Mouse (Mus musculus): Measurements from ENCODE around the gene Atp10a. TPM values are rescaled to one million over a fixed set of nuclear protein-coding genes. Genes with fewer than 3 reads are reported as not detected.
A peak's percentile ranks its signal among the peaks of the same experiment; 100 is the strongest.

The Atp10a gene
- polyA plus RNA-seq, 1 experiment from 2014 or later, result 0.20 TPM

- Histone ChIP-seq H3K36me3 (replicated peaks; ENCODE audit: insufficient read depth, low read length) (no peaks in the 10 kb centered on the region), H3K4me3 (ENCODE audit: low read depth, low read length) (no peak overlapping the region), H3K27me3 (ENCODE audit: insufficient read depth, low read length) (no peaks in the 10 kb centered on the region), H3K9ac (replicated peaks) (no peak overlapping the region), H3K4me2 (ENCODE audit: low read depth, low read length) (no peak overlapping the region), H3K4me1 (ENCODE audit: insufficient read depth) (peaks cover 9% of the 10 kb centered on the region), H3K27ac (ENCODE audit: low read depth) (peak overlapping the region; percentile 44; the same call in 1 of the 2 replicates), H3K9me3 (ENCODE audit: low read length) (no peaks in the 10 kb centered on the region)
- ATAC-seq (peak; percentile 58), DNase-seq (no peak)
- WGBS (ENCODE audit: insufficient replicate concordance), result 65% methylated on average over 2 of the region's 2 CpGs
- no peak for TF ChIP-seq CTCF (IDR thresholded peaks at IDR 0.05; ENCODE audit: low read depth)
- TF ChIP-seq EP300 (IDR thresholded peaks at IDR 0.05; ENCODE audit: low read depth), result no peak
Observed at GRCm38 (mm10) chr7:58840367-58840766, 184.4 kb downstream of the Atp10a start.

- TF ChIP-seq CTCF (IDR thresholded peaks at IDR 0.05; ENCODE audit: low read depth) (no peak), EP300 (IDR thresholded peaks at IDR 0.05; ENCODE audit: low read depth) (no peak)
- no peaks in the 10 kb centered on the region for H3K36me3 ChIP-seq (replicated peaks; ENCODE audit: insufficient read depth, low read length)
- H3K27ac ChIP-seq (ENCODE audit: low read depth), result peak overlapping the region; percentile 44; the same call in 1 of the 2 replicates
- peak; percentile 72 for ATAC-seq
- no peak for DNase-seq
- peaks cover 9% of the 10 kb centered on the region for H3K4me1 ChIP-seq (ENCODE audit: insufficient read depth)
- H3K9me3 ChIP-seq (ENCODE audit: low read length), result no peaks in the 10 kb centered on the region
- WGBS (ENCODE audit: insufficient replicate concordance), result 79% methylated on average over 1 of the region's 1 CpGs
- no peak overlapping the region for H3K9ac ChIP-seq (replicated peaks)
- H3K4me2 ChIP-seq (ENCODE audit: low read depth, low read length), result no peak overlapping the region
- H3K27me3 ChIP-seq (ENCODE audit: insufficient read depth, low read length), result no peaks in the 10 kb centered on the region
- no peak overlapping the region for H3K4me3 ChIP-seq (ENCODE audit: low read depth, low read length)
Observed at GRCm38 (mm10) chr7:58841066-58841465, 185.1 kb downstream of the Atp10a start.

- Histone ChIP-seq H3K4me3 (ENCODE audit: low read depth, low read length) (no peak overlapping the region), H3K9ac (replicated peaks) (no peak overlapping the region), H3K4me1 (ENCODE audit: insufficient read depth) (peaks cover 9% of the 10 kb centered on the region), H3K27ac (ENCODE audit: low read depth) (no peak overlapping the region), H3K36me3 (replicated peaks; ENCODE audit: insufficient read depth, low read length) (no peaks in the 10 kb centered on the region), H3K4me2 (ENCODE audit: low read depth, low read length) (no peak overlapping the region), H3K9me3 (ENCODE audit: low read length) (no peaks in the 10 kb centered on the region), H3K27me3 (ENCODE audit: insufficient read depth, low read length) (no peaks in the 10 kb centered on the region)
- no peak for ATAC-seq
- no peak for DNase-seq
- 49% methylated on average over 3 of the region's 3 CpGs for WGBS (ENCODE audit: insufficient replicate concordance)
- no peak for TF ChIP-seq CTCF (IDR thresholded peaks at IDR 0.05; ENCODE audit: low read depth)
- no peak for TF ChIP-seq EP300 (IDR thresholded peaks at IDR 0.05; ENCODE audit: low read depth)
Observed at GRCm38 (mm10) chr7:58842818-58843217, 186.9 kb downstream of the Atp10a start.

GRCm38 (mm10) chr7:58843767-58844445 is 187.9 kb downstream of the Atp10a start:
- H3K9ac ChIP-seq (replicated peaks), result no peak overlapping the region
- H3K4me3 ChIP-seq (ENCODE audit: low read depth, low read length), result no peak overlapping the region
- peak; percentile 58 for DNase-seq
- H3K9me3 ChIP-seq (ENCODE audit: low read length), result no peaks in the 10 kb centered on the region
- 3% methylated on average over 9 of the region's 9 CpGs for WGBS (ENCODE audit: insufficient replicate concordance)
- H3K4me1 ChIP-seq (ENCODE audit: insufficient read depth), result peaks cover 9% of the 10 kb centered on the region
- peak; percentile 74 for ATAC-seq
- no peaks in the 10 kb centered on the region for H3K27me3 ChIP-seq (ENCODE audit: insufficient read depth, low read length)
- no peaks in the 10 kb centered on the region for H3K36me3 ChIP-seq (replicated peaks; ENCODE audit: insufficient read depth, low read length)
- H3K27ac ChIP-seq (ENCODE audit: low read depth), result no peak overlapping the region
- TF ChIP-seq EP300 (IDR thresholded peaks at IDR 0.05; ENCODE audit: low read depth), result no peak
- TF ChIP-seq CTCF (IDR thresholded peaks at IDR 0.05; ENCODE audit: low read depth), result no peak
- peak overlapping the region; percentile 41; the same call in 1 of the 2 replicates for H3K4me2 ChIP-seq (ENCODE audit: low read depth, low read length)

GRCm38 (mm10) chr7:58844449-58844848 is 188.5 kb downstream of the Atp10a start:
- Histone ChIP-seq H3K36me3 (replicated peaks; ENCODE audit: insufficient read depth, low read length) (no peaks in the 10 kb centered on the region), H3K27me3 (ENCODE audit: insufficient read depth, low read length) (no peaks in the 10 kb centered on the region), H3K9ac (replicated peaks) (no peak overlapping the region), H3K4me1 (ENCODE audit: insufficient read depth) (peaks cover 9% of the 10 kb centered on the region), H3K9me3 (ENCODE audit: low read length) (no peaks in the 10 kb centered on the region), H3K4me2 (ENCODE audit: low read depth, low read length) (peak overlapping the region; percentile 41; the same call in 1 of the 2 replicates), H3K27ac (ENCODE audit: low read depth) (no peak overlapping the region), H3K4me3 (ENCODE audit: low read depth, low read length) (no peak overlapping the region)
- TF ChIP-seq CTCF (IDR thresholded peaks at IDR 0.05; ENCODE audit: low read depth), result no peak
- TF ChIP-seq EP300 (IDR thresholded peaks at IDR 0.05; ENCODE audit: low read depth), result no peak
- DNase-seq, result no peak
- ATAC-seq, result no peak
- WGBS (ENCODE audit: insufficient replicate concordance), result 32% methylated on average over 4 of the region's 4 CpGs

- H3K36me3 ChIP-seq (replicated peaks; ENCODE audit: insufficient read depth, low read length), result no peaks in the 10 kb centered on the region
- ATAC-seq (no peak), DNase-seq (no peak)
- no peak overlapping the region for H3K9ac ChIP-seq (replicated peaks)
- no peak overlapping the region for H3K4me3 ChIP-seq (ENCODE audit: low read depth, low read length)
- H3K4me2 ChIP-seq (ENCODE audit: low read depth, low read length), result no peak overlapping the region
- 64% methylated on average over 4 of the region's 4 CpGs for WGBS (ENCODE audit: insufficient replicate concordance)
- H3K4me1 ChIP-seq (ENCODE audit: insufficient read depth), result no peaks in the 10 kb centered on the region
- no peaks in the 10 kb centered on the region for H3K9me3 ChIP-seq (ENCODE audit: low read length)
- no peak overlapping the region for H3K27ac ChIP-seq (ENCODE audit: low read depth)
- no peaks in the 10 kb centered on the region for H3K27me3 ChIP-seq (ENCODE audit: insufficient read depth, low read length)
- TF ChIP-seq EP300 (IDR thresholded peaks at IDR 0.05; ENCODE audit: low read depth) (no peak), CTCF (IDR thresholded peaks at IDR 0.05; ENCODE audit: low read depth) (no peak)
Observed at GRCm38 (mm10) chr7:58858921-58859320, 203.0 kb downstream of the Atp10a start.

Measured in liver, postnatal 0 days (tissue).